Mouse (Mus musculus) G1E-ER4 (cell line): ENCODE measurements around the gene Efcab12. TPM values are rescaled to one million over a fixed set of nuclear protein-coding genes. Genes with fewer than 3 reads are reported as not detected.

ENCODE experiments used
- GATA1 ChIP-seq: IDR thresholded peaks from one replicate; pipeline ENCODE4 v1.8.0; 2012; ENCODE audit warnings: low read length, inconsistent platforms
- polyA plus RNA-seq: library from polyadenylated mRNA; stranded (reverse); fragments of >175 nt; gene quantifications from 2 replicates; pipeline ENCODE4 v1.2.3, GENCODE M21; 2012

The Efcab12 gene
- polyA plus RNA-seq, 1 experiment, result not detected

- no peak for TF ChIP-seq GATA1
Measured at GRCm38 (mm10) chr6:115770852-115771251, 67.4 kb downstream of the Efcab12 start.

- no peak for TF ChIP-seq GATA1
Measured at GRCm38 (mm10) chr6:115770059-115770670, 68.0 kb downstream of the Efcab12 start.

GRCm38 (mm10) chr6:115768207-115768606 lies 70.0 kb downstream of the Efcab12 start:
- TF ChIP-seq GATA1, result no peak

GRCm38 (mm10) chr6:115767357-115767756 lies 70.9 kb downstream of the Efcab12 start:
- no peak for TF ChIP-seq GATA1

GRCm38 (mm10) chr6:115764179-115764578 lies 74.0 kb downstream of the Efcab12 start:
- no peak for TF ChIP-seq GATA1

GRCm38 (mm10) chr6:115761995-115762756 lies 76.0 kb downstream of the Efcab12 start, which contains the start of gene Tmem40:
TSS of gene Tmem40 (minus strand) at chr6:115762410.
- no peak for TF ChIP-seq GATA1

GRCm38 (mm10) chr6:115760982-115761381 lies 77.2 kb downstream of the Efcab12 start:
- no peak for TF ChIP-seq GATA1

Other genes with a start within 250 kb of the Efcab12 start
- gene Mkrn2os, start 245.8 kb downstream of the Efcab12 start, polyA plus RNA-seq, result not detected in 2 replicates
- 1.3 and 38.8 TPM in 2 replicates for gene Mkrn2, start 236.5 kb downstream of the Efcab12 start, polyA plus RNA-seq
- gene Raf1, start 161.8 kb downstream of the Efcab12 start, polyA plus RNA-seq, result 18.4 and 25.0 TPM in 2 replicates
- gene Tmem40, start 76.0 kb downstream of the Efcab12 start, polyA plus RNA-seq, result 8.2 and 9.4 TPM in 2 replicates
- 7.4 and 7.5 TPM in 2 replicates for gene Cand2, start 63.9 kb downstream of the Efcab12 start, polyA plus RNA-seq
- gene Rpl32, start 29.7 kb downstream of the Efcab12 start, polyA plus RNA-seq, result 344 and 365 TPM in 2 replicates
- 1.1 and 1.2 TPM in 2 replicates for gene Mbd4, start 15.0 kb upstream of the Efcab12 start, polyA plus RNA-seq
- 0.25 and 0.31 TPM in 2 replicates for gene Ift122, start 15.1 kb upstream of the Efcab12 start, polyA plus RNA-seq
- gene Rho, start 93.3 kb upstream of the Efcab12 start, polyA plus RNA-seq, result not detected in 2 replicates
- not detected in 2 replicates for gene H1foo, start 106.5 kb upstream of the Efcab12 start, polyA plus RNA-seq
- 6.2 and 7.0 TPM in 2 replicates for gene Plxnd1, start 156.6 kb upstream of the Efcab12 start, polyA plus RNA-seq